Mouse (Mus musculus) E14TG2a.4 (cell line): ENCODE data around the gene Mb21d2.

Experiments
- H3K27me3 ChIP-seq: 2 replicates; pipeline ENCODE4 v1.6.1; 2014; ENCODE audit warnings: low read length, control low read depth; ENCODE audit not compliant: insufficient read depth
- H3K36me3 ChIP-seq: 2 replicates; pipeline ENCODE4 v1.6.1; 2014; ENCODE audit warnings: low read length, control low read depth; ENCODE audit not compliant: insufficient read depth
- H3K4me1 ChIP-seq: replicated peaks from 2 replicates; pipeline ENCODE4 v1.6.1; 2014; ENCODE audit warnings: low read depth, low read length, control low read depth
- H3K4me3 ChIP-seq: replicated peaks from 2 replicates; pipeline ENCODE4 v1.5.1; 2014; ENCODE audit warnings: mild to moderate bottlenecking, low read length
- H3K9me3 ChIP-seq: 2 replicates; pipeline ENCODE4 v1.6.1; 2014; ENCODE audit warnings: low read length, control low read depth
- CTCF ChIP-seq: conservative IDR thresholded peaks from 2 replicates; pipeline ENCODE4 v1.5.1; 2014; ENCODE audit warnings: low read length
- NANOG ChIP-seq: IDR thresholded peaks from 2 replicates; pipeline ENCODE4 v1.6.1; 2014; ENCODE audit warnings: borderline replicate concordance, low read length, mixed read lengths
- POU5F1 ChIP-seq: IDR thresholded peaks from 2 replicates; pipeline ENCODE4 v1.6.1; 2014; ENCODE audit warnings: low read length, borderline replicate concordance

Gene Mb21d2

DNA sequence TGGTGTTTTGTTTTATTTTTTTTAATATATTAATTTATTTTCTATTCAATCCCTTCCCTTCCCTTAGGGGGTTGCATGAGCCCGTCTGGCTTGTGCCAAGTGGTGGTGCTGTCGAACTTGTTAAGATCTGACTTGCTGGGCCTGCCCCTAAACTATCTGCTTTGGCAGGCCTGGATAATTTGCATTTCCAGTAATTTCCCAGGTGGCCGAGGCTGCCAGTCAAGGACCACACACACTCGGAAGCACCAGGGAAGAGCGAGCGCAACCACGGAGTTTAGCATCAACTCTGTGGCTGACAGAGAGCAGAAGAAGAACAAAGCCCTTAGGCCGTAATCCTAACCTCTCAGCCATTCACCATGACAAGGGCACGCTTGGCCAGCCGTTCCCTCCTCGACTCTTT lies 88.4 kb downstream of the Mb21d2 start:
- no peaks in the 10 kb centered on the region for H3K27me3 ChIP-seq
- H3K4me3 ChIP-seq: no peak overlapping the region
- TF ChIP-seq POU5F1 (no peak), CTCF (no peak), NANOG (no peak)
- H3K9me3 ChIP-seq: no peaks in the 10 kb centered on the region
- H3K4me1 ChIP-seq: peaks cover 76% of the 10 kb centered on the region
- peaks cover 8% of the 10 kb centered on the region; the same call in 1 of the 2 replicates for H3K36me3 ChIP-seq

DNA sequence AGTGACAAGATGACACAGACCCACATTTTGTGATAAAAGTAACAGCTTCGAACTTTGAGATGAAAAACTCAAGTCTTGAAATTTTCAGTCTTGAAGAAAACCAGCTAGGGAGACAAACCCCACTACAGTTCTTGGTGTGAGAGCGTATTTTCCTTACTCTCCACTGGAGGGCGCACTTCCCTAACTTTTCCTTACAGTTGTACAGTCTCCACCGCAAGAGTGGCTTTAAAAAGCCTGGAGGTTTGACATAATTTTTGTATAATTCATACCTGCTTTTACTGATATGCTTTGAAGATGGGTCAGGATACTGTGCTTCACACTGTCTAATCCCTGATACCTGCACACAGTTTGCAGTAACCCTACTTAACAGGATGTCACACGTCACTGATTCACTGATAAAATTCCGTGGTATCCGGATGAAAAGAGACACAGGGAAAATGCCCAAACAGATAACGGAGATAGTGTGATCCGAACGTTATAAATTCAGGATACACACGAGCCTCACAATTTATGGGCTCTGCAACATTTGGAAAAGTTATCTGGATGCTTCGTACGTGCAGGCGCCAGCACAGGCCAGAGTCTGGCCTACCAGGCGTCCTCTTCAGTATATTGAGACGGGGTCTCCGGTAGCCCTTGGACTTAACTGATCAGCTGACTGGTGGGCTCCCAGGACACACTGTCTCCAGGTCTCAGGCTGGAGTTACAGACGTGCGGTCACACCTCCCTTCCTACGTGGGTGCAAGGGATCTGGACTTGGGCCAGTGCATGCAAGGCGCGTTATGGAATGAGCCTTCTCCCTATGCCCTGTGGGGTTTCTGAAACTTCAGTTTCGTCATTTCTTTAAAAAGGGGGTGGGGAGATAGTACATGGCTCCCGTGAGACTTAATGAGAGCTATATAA lies 89.1 kb downstream of the Mb21d2 start:
- H3K27me3 ChIP-seq: no peaks in the 10 kb centered on the region
- H3K9me3 ChIP-seq: no peaks in the 10 kb centered on the region
- H3K4me1 ChIP-seq: peaks cover 72% of the 10 kb centered on the region
- TF ChIP-seq POU5F1 (no peak), NANOG (no peak), CTCF (peak; percentile 54)
- H3K36me3 ChIP-seq: peaks cover 8% of the 10 kb centered on the region; the same call in 1 of the 2 replicates
- 0 out of 2 replicates have a peak overlapping the region, but pooled peaks have one; percentile 13 for H3K4me3 ChIP-seq

DNA sequence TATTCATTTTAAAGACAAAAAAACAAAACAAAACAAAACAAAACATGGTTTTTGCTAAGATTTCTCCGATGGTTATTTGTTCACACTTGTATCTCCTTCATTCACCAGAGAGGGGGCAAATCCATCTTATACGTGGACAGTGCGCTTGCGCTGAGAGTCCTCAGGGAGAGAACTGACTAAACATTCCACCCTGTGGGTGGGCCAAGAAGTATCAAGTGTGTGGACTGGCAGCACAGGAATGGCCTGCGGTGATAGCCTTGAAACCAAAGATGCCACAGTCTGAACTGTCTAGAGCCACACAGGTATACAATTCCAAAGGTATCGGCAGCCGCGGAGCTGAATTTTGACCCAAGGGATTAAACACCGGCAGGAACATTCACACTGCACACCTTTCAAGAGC lies 89.9 kb downstream of the Mb21d2 start:
- Histone ChIP-seq H3K9me3 (no peaks in the 10 kb centered on the region), H3K4me3 (no peak overlapping the region), H3K36me3 (peaks cover 8% of the 10 kb centered on the region; the same call in 1 of the 2 replicates), H3K27me3 (no peaks in the 10 kb centered on the region), H3K4me1 (peaks cover 67% of the 10 kb centered on the region)
- TF ChIP-seq CTCF: no peak
- TF ChIP-seq NANOG: no peak
- TF ChIP-seq POU5F1: no peak

DNA sequence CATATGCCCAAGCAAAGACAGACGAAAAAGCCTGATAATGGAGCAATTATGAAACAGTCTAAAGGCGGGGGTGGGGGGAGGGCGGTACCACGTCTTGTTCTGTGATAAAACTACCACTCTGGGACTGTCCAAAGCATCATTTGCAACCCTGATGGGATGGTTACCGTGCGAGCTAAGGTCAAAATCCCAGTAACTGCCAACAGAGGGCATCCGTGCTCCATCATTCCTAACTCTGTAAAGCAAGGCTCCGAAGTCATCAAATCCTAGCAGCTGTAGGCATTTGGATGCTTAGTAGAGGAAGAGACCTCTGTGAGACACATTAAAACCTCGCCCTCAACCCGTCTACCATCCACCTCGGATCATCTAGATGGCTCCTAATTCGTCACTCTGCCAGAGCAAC lies 91.5 kb downstream of the Mb21d2 start:
- Histone ChIP-seq H3K9me3 (no peaks in the 10 kb centered on the region), H3K4me1 (peaks cover 57% of the 10 kb centered on the region), H3K36me3 (peaks cover 4% of the 10 kb centered on the region; the same call in 1 of the 2 replicates), H3K27me3 (no peaks in the 10 kb centered on the region), H3K4me3 (no peak overlapping the region)
- TF ChIP-seq POU5F1: no peak
- peak; percentile 55 for TF ChIP-seq CTCF
- no peak for TF ChIP-seq NANOG

DNA sequence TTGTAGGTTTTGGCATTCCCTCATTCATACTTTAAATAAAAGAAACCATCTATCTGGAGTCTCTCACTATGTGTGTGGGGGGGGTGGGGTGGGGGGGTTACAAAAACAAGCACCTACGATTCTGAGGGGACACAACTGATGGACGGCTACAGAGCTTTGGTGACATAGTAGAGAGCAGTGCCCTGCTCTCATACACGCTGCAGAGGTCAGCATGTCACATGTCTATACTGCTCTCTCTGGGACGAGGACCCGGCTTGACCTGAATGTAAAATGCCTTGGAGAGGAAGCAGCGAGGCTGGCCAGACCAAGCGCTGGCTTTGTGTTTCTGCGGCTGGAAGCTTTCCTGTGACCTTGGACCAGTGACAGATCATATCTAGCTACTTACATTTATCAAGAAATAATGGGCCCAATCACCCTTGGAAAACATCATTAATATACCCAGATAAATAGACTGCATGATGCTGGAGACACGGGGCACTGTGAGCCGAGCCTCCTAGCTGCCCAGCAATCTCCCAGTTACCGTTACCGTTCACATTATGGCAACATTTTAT lies 97.3 kb downstream of the Mb21d2 start:
- Histone ChIP-seq H3K36me3 (peaks cover 20% of the 10 kb centered on the region), H3K4me3 (no peak overlapping the region), H3K27me3 (no peaks in the 10 kb centered on the region), H3K4me1 (peaks cover 23% of the 10 kb centered on the region), H3K9me3 (no peaks in the 10 kb centered on the region)
- TF ChIP-seq CTCF (no peak), POU5F1 (no peak)

DNA sequence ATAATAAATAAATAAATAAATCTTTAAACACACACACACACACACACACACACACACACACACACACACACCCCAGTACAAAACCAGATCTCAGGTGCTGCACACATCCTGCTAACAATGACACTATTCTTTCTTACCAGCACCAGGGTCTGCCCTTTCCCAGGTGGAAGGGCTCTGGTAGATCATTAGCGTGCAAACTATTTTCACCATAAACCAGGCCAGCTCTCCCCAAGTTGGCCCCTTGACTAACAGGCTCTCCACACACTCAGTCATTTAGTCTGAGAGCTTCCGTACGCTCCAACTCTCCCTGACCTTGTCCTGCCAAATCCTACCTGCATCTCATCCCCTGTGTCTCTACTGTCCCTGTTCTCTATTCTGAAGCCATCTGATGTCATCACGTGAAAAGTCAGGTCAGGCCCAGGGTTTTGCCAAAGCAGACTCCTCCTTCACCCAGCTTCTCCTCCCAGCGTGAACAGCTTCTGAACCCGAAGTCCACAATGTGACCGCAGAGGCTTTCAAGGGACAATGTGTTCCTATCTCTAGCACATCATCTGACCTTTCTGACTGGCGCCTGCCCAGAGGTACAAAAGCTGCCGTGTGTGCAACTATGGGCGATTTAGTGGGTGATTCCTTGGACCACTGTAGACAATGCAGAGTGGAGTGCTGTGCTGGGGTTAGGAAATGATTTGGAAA lies 100.1 kb downstream of the Mb21d2 start:
- H3K4me1 ChIP-seq: peaks cover 15% of the 10 kb centered on the region
- H3K36me3 ChIP-seq: peaks cover 42% of the 10 kb centered on the region
- no peaks in the 10 kb centered on the region for H3K27me3 ChIP-seq
- TF ChIP-seq CTCF (no peak), POU5F1 (no peak), NANOG (no peak)
- H3K9me3 ChIP-seq: peaks cover 21% of the 10 kb centered on the region
- H3K4me3 ChIP-seq: no peak overlapping the region

DNA sequence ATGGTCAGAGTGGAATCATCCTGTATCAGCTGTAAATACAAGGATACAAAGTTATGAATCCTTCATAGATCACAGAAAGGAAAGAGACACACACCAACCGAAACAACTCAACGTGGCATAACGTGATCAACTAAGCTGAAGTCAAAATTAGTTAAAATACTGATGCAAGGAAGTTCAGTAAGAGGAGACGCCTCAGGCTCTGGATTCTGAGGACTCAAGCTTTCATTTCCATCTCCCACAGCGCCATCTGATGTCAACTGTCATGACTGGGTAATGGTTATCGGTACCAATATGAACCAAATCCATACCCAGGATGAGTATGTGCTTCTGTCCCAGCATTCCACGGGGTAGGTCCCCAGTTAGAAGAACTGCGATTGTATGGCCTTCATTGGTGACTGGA lies 104.7 kb downstream of the Mb21d2 start:
- Histone ChIP-seq H3K4me1 (peaks cover 10% of the 10 kb centered on the region; the same call in 1 of the 2 replicates), H3K27me3 (no peaks in the 10 kb centered on the region), H3K36me3 (peaks cover 42% of the 10 kb centered on the region), H3K9me3 (peaks cover 26% of the 10 kb centered on the region), H3K4me3 (no peak overlapping the region)
- TF ChIP-seq NANOG (no peak), POU5F1 (no peak), CTCF (no peak)

DNA sequence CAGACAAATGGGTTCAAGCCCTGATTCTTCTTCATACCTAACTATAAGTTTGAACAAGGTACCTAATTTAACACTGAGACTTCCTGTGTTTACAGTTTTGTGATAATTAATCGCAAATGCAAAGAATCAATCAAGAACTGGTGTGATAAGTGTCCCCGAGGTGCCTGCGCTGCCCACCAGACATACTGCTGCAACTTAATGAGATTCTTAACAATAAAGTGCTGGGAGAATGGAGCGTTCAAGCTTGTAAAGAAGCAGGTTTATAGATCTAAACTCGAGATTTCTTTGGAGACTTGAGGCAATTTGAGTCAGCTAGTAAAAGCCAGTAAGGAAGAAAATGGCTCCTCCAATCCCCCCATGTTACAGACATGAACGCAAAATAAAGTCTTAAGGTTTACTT lies 107.7 kb downstream of the Mb21d2 start:
- Histone ChIP-seq H3K9me3 (peaks cover 39% of the 10 kb centered on the region), H3K4me3 (no peak overlapping the region), H3K4me1 (peaks cover 4% of the 10 kb centered on the region; the same call in 1 of the 2 replicates), H3K36me3 (peaks cover 20% of the 10 kb centered on the region), H3K27me3 (no peaks in the 10 kb centered on the region)
- no peak for TF ChIP-seq CTCF
- no peak for TF ChIP-seq POU5F1
- TF ChIP-seq NANOG: no peak
